Mouse (Mus musculus) limb, embryonic 14.5 days (tissue): ENCODE results near the gene Trpc1. TPM values are rescaled to one million over a fixed set of nuclear protein-coding genes. Genes with fewer than 3 reads are reported as not detected.

Source experiments
- ATAC-seq: fragments of 200-750 bp; cut with Nextera tagmentation; 2 replicates; pipeline ENCODE4 v1.8.0; 2017; ENCODE audit warnings: low read depth, moderate number of reproducible peaks, moderate TSS enrichment; ENCODE audit not compliant: low FRiP score
- DNase-seq: peaks from one replicate; pipeline ENCODE4 v3.0.0-alpha.2; 2015; ENCODE audit warnings: low spot score
- H3K27ac ChIP-seq: fragments of 300-500 bp; sonication (generic); replicated peaks from 2 replicates; pipeline ENCODE4 v1.5.1; 2014; ENCODE audit warnings: low read depth, mild to moderate bottlenecking, low read length, moderate library complexity, mixed read lengths
- H3K27me3 ChIP-seq: fragments of 300-500 bp; sonication (generic); 2 replicates; pipeline ENCODE4 v1.6.1; 2014; ENCODE audit warnings: low read length, mixed read lengths; ENCODE audit not compliant: control insufficient read depth, insufficient read depth
- H3K36me3 ChIP-seq: fragments of 300-500 bp; sonication (generic); 2 replicates; pipeline ENCODE4 v1.6.1; 2014; ENCODE audit warnings: mild to moderate bottlenecking, low read length, moderate library complexity, mixed read lengths; ENCODE audit not compliant: control insufficient read depth, insufficient read depth
- H3K4me1 ChIP-seq: fragments of 300-500 bp; sonication (generic); 2 replicates; pipeline ENCODE4 v1.6.1; 2014; ENCODE audit warnings: antibody characterized with exemption, low read length, mixed read lengths; ENCODE audit not compliant: control insufficient read depth, insufficient read depth
- H3K4me2 ChIP-seq: fragments of 300-500 bp; sonication (generic); replicated peaks from 2 replicates; pipeline ENCODE4 v1.6.1; 2014; ENCODE audit warnings: low read depth, mild to moderate bottlenecking, low read length, moderate library complexity; ENCODE audit not compliant: severe bottlenecking
- H3K4me3 ChIP-seq: fragments of 300-500 bp; sonication (generic); replicated peaks from 2 replicates; pipeline ENCODE4 v1.5.1; 2014; ENCODE audit warnings: low read length
- H3K9ac ChIP-seq: fragments of 300-500 bp; sonication (generic); 2 replicates; pipeline ENCODE4 v1.6.1; 2014; ENCODE audit warnings: mild to moderate bottlenecking, low read depth, low read length, moderate library complexity; ENCODE audit not compliant: severe bottlenecking
- H3K9me3 ChIP-seq: fragments of 300-500 bp; sonication (generic); 2 replicates; pipeline ENCODE4 v1.6.1; 2016; ENCODE audit warnings: low read length; ENCODE audit not compliant: control insufficient read depth
- POLR2A ChIP-seq: fragments of 200-500 bp; IDR thresholded peaks from 2 replicates; pipeline ENCODE4 v1.8.0; 2012; ENCODE audit warnings: inconsistent platforms, mild to moderate bottlenecking, moderate library complexity, borderline replicate concordance; ENCODE audit not compliant: insufficient read depth, insufficient read length; ENCODE audit errors: extremely low read depth
- WGBS: fragments of 180-500 bp; shearing (Covaris S2); extraction: QIAGEN DNeasy Blood & Tissue Kit; methylation state at CpG from one replicate; pipeline ENCODE4 v1.1.7; 2014; 5-methylcytosine and 5-hydroxymethylcytosine counted together
- polyA plus RNA-seq, 2 experiments: library from polyadenylated mRNA; depleted of rRNA in 1 of 2; stranded (reverse) in 1 of 2; unstranded in 1 of 2; fragments of >200 nt; fragmentation: Nextera tagmentation in 1 of 2; extraction: Ambion mirVana in 1 of 2; gene quantifications; 2 replicates each; pipeline versions ENCODE4 v1.2.1 to v1.2.3; 2012 to 2014

The Trpc1 gene
- polyA plus RNA-seq, 2 experiments: 2.9 to 3.6 TPM

GRCm38 (mm10) chr9:95712574-95712973 is 37.6 kb downstream of the Trpc1 start:
- 22% methylated on average over 8 of the region's 8 CpGs for WGBS
- TF ChIP-seq POLR2A: no peak

GRCm38 (mm10) chr9:95708943-95709342 is 41.2 kb downstream of the Trpc1 start:
- Histone ChIP-seq H3K4me3 (no peak overlapping the region), H3K36me3 (peaks cover 5% of the 10 kb centered on the region; the same call in 1 of the 2 replicates), H3K4me1 (no peaks in the 10 kb centered on the region), H3K27ac (no peak overlapping the region), H3K27me3 (no peaks in the 10 kb centered on the region), H3K9me3 (no peaks in the 10 kb centered on the region), H3K9ac (no peak overlapping the region), H3K4me2 (no peak overlapping the region)
- TF ChIP-seq POLR2A: no peak
- DNase-seq (no peak), ATAC-seq (no peak)

More at GRCm38 (mm10) chr9:95712574-95712973, 37.6 kb downstream of the Trpc1 start:
- no peak for DNase-seq
- Histone ChIP-seq H3K27me3 (no peaks in the 10 kb centered on the region), H3K4me2 (no peak overlapping the region), H3K36me3 (peaks cover 5% of the 10 kb centered on the region; the same call in 1 of the 2 replicates), H3K27ac (no peak overlapping the region), H3K4me3 (no peak overlapping the region), H3K9me3 (no peaks in the 10 kb centered on the region), H3K4me1 (no peaks in the 10 kb centered on the region), H3K9ac (no peak overlapping the region)
- ATAC-seq: no peak

- peaks cover 5% of the 10 kb centered on the region; the same call in 1 of the 2 replicates for H3K36me3 ChIP-seq
- ATAC-seq (no peak), DNase-seq (no peak)
- TF ChIP-seq POLR2A: no peak
- 78% methylated on average over 5 of the region's 5 CpGs for WGBS
- H3K27me3 ChIP-seq: no peaks in the 10 kb centered on the region
- H3K9me3 ChIP-seq: no peaks in the 10 kb centered on the region
- no peak overlapping the region for H3K9ac ChIP-seq
- no peak overlapping the region for H3K4me3 ChIP-seq
- no peaks in the 10 kb centered on the region for H3K4me1 ChIP-seq
- no peak overlapping the region for H3K27ac ChIP-seq
- H3K4me2 ChIP-seq: no peak overlapping the region
Measured at GRCm38 (mm10) chr9:95705371-95705770, 44.8 kb downstream of the Trpc1 start.

GRCm38 (mm10) chr9:95704078-95704477 is 46.1 kb downstream of the Trpc1 start:
- H3K4me3 ChIP-seq: no peak overlapping the region

GRCm38 (mm10) chr9:95699273-95699672 is 50.9 kb downstream of the Trpc1 start:
- DNase-seq (no peak), ATAC-seq (no peak)
- 84% methylated on average over 4 of the region's 4 CpGs for WGBS
- Histone ChIP-seq H3K27me3 (no peaks in the 10 kb centered on the region), H3K9me3 (no peaks in the 10 kb centered on the region), H3K27ac (no peak overlapping the region), H3K9ac (no peak overlapping the region), H3K4me2 (no peak overlapping the region), H3K4me1 (no peaks in the 10 kb centered on the region), H3K36me3 (no peaks in the 10 kb centered on the region), H3K4me3 (no peak overlapping the region)
- TF ChIP-seq POLR2A: no peak

More at GRCm38 (mm10) chr9:95704078-95704477, 46.1 kb downstream of the Trpc1 start:
- H3K4me2 ChIP-seq: no peak overlapping the region
- TF ChIP-seq POLR2A: no peak
- no peak for ATAC-seq
- no peaks in the 10 kb centered on the region for H3K27me3 ChIP-seq
- 72% methylated on average over 3 of the region's 3 CpGs for WGBS
- H3K4me1 ChIP-seq: no peaks in the 10 kb centered on the region
- H3K9me3 ChIP-seq: no peaks in the 10 kb centered on the region
- H3K36me3 ChIP-seq: peaks cover 5% of the 10 kb centered on the region; the same call in 1 of the 2 replicates
- H3K27ac ChIP-seq: no peak overlapping the region
- H3K9ac ChIP-seq: no peak overlapping the region
- no peak for DNase-seq

- Histone ChIP-seq H3K27ac (no peak overlapping the region), H3K27me3 (no peaks in the 10 kb centered on the region), H3K4me3 (no peak overlapping the region), H3K9me3 (no peaks in the 10 kb centered on the region), H3K36me3 (no peaks in the 10 kb centered on the region), H3K9ac (no peak overlapping the region), H3K4me1 (peaks cover 12% of the 10 kb centered on the region), H3K4me2 (no peak overlapping the region)
- WGBS: 59% methylated on average over 2 of the region's 2 CpGs
- no peak for TF ChIP-seq POLR2A
- DNase-seq (no peak), ATAC-seq (no peak)
Measured at GRCm38 (mm10) chr9:95697808-95698207, 52.4 kb downstream of the Trpc1 start.
